Mouse (Mus musculus): ENCODE measurements around the gene Fam90a1a. TPM values are rescaled to one million over a fixed set of nuclear protein-coding genes. Genes with fewer than 3 reads are reported as not detected.

Gene Fam90a1a
- polyA plus RNA-seq (2014; fragmentation: Illumina TruSeq; extraction: RNeasy Lipid Tissue Mini Kit (QIAGEN cat#74804); ENCODE audit: low read depth, low replicate concordance): not detected

GRCm38 (mm10) chr8:21958414-21958813, at the start of gene Fam90a1a:
TSS of gene Fam90a1a (plus strand) at chr8:21958714.

DNA sequence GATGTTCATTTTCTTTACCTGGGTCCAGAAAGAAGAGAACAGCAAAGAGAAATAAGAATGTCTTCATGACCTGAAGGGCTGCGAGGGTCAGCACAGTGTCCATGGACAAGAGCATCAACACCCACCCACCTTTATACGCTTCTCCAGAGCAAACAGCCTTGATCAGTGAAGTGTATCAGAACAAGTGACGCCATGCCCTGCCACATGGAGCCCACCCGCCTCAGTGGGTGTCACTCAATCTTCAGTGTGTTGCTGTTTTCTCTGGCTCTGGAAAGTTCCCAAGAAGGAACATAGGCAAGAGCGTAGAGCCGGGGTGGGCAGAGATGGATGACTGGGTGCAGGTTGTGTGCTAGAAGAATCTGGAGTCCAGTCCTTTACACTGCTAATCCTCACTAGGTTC, 25.9 kb upstream of the Fam90a1a start, which contains the start of gene Defb15:
Gene Defb15, minus strand, starts transcription at position 101 of the 400 bp plus-strand sequence.

DNA sequence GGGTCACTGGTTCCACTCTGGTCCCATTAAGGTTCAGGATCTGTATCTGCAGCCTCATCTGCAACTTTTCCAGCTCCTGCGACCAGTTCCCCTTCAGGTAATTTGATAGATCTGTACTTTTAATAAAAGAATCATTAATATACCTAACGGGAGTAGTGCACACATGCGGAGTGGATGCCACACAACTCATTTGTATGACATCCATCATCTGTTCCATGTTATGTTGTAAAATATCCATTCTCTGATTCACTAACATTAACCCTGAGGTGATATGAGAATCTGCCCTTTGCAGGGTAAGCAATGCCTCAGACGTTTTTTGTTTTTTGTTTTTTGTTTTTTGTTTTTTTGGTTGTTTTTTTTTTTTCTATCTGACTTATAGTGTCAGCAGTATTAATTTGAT, 20.5 kb upstream of the Fam90a1a start, which contains the start of gene Defb35:
Gene Defb35, plus strand, starts transcription at position 301 of the 400 bp plus-strand sequence.

DNA sequence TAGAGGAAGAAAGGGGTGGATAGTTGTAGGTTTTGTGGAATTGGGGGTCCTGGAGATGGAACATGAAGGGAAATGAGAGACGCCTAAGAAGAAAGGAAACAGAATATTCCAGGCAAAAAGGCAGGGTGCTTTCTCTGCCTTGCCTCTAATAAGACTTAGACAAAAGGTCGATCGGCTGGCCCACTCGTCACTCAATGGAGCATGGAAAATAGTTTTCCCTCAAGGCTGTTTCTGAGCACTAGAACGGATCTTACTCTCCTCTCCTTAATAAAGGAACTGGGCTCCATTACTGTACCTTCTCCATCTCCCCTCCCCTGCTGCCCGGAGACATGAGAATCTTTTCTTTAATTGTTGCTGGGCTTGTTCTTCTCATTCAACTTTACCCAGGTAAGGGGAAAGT, 12.1 kb upstream of the Fam90a1a start, which contains the start of gene Defb13:
Gene Defb13, plus strand, starts transcription at position 301 of the 400 bp plus-strand sequence.

DNA sequence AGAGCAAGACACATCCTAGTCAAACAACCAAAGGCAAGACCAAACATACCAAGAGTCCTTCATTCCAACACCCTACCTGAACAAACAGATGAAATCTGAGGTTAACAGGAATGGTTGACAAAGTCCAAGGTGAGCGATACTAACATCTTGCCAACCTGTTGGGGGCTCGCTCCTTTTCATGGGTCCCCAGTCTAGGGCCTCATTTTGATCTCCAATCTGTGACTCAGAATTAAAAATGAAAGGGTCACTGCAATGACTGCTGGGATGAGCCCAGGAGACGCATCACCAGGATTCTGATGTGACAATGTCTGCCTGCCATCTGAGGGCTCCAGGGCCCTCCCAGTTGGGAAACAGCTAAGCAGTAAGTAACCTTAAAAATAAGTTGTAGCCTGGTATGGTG, 11.0 kb downstream of the Fam90a1a start, which contains the start of gene Ccdc70:
Gene Ccdc70, plus strand, starts transcription at position 301 of the 400 bp plus-strand sequence.

Other genes starting within 250 kb of the Fam90a1a start
- 2.3 TPM for gene Defa24, start 224.2 kb upstream of the Fam90a1a start, polyA plus RNA-seq (2014; fragmentation: Illumina TruSeq; extraction: RNeasy Lipid Tissue Mini Kit (QIAGEN cat#74804); ENCODE audit: low read depth, low replicate concordance)
- not detected for gene Defb50, start 135.2 kb upstream of the Fam90a1a start, polyA plus RNA-seq (2014; fragmentation: Illumina TruSeq; extraction: RNeasy Lipid Tissue Mini Kit (QIAGEN cat#74804); ENCODE audit: low read depth, low replicate concordance)
- not detected for gene Defb2, start 118.8 kb upstream of the Fam90a1a start, polyA plus RNA-seq (2014; fragmentation: Illumina TruSeq; extraction: RNeasy Lipid Tissue Mini Kit (QIAGEN cat#74804); ENCODE audit: low read depth, low replicate concordance)
- gene Defb10, start 99.8 kb upstream of the Fam90a1a start, polyA plus RNA-seq (2014; fragmentation: Illumina TruSeq; extraction: RNeasy Lipid Tissue Mini Kit (QIAGEN cat#74804); ENCODE audit: low read depth, low replicate concordance): not detected
- gene Defb9, start 73.3 kb upstream of the Fam90a1a start, polyA plus RNA-seq (2014; fragmentation: Illumina TruSeq; extraction: RNeasy Lipid Tissue Mini Kit (QIAGEN cat#74804); ENCODE audit: low read depth, low replicate concordance): not detected
- gene Defb11, start 52.3 kb upstream of the Fam90a1a start, polyA plus RNA-seq (2014; fragmentation: Illumina TruSeq; extraction: RNeasy Lipid Tissue Mini Kit (QIAGEN cat#74804); ENCODE audit: low read depth, low replicate concordance): not detected
- gene Defb15, start 26.0 kb upstream of the Fam90a1a start, polyA plus RNA-seq (2014; fragmentation: Illumina TruSeq; extraction: RNeasy Lipid Tissue Mini Kit (QIAGEN cat#74804); ENCODE audit: low read depth, low replicate concordance): not detected
- not detected for gene Defb35, start 20.4 kb upstream of the Fam90a1a start, polyA plus RNA-seq (2014; fragmentation: Illumina TruSeq; extraction: RNeasy Lipid Tissue Mini Kit (QIAGEN cat#74804); ENCODE audit: low read depth, low replicate concordance)
- gene Defb13, start 12.0 kb upstream of the Fam90a1a start, polyA plus RNA-seq (2014; fragmentation: Illumina TruSeq; extraction: RNeasy Lipid Tissue Mini Kit (QIAGEN cat#74804); ENCODE audit: low read depth, low replicate concordance): not detected
- gene Ccdc70, start 11.1 kb downstream of the Fam90a1a start, polyA plus RNA-seq (2014; fragmentation: Illumina TruSeq; extraction: RNeasy Lipid Tissue Mini Kit (QIAGEN cat#74804); ENCODE audit: low read depth, low replicate concordance): not detected
- 0.08 TPM for gene Atp7b, start 101.6 kb downstream of the Fam90a1a start, polyA plus RNA-seq (2014; fragmentation: Illumina TruSeq; extraction: RNeasy Lipid Tissue Mini Kit (QIAGEN cat#74804); ENCODE audit: low read depth, low replicate concordance)
- gene Alg11, start 102.0 kb downstream of the Fam90a1a start, polyA plus RNA-seq (2014; fragmentation: Illumina TruSeq; extraction: RNeasy Lipid Tissue Mini Kit (QIAGEN cat#74804); ENCODE audit: low read depth, low replicate concordance): 5.0 TPM
- gene Nek5, start 166.3 kb downstream of the Fam90a1a start, polyA plus RNA-seq (2014; fragmentation: Illumina TruSeq; extraction: RNeasy Lipid Tissue Mini Kit (QIAGEN cat#74804); ENCODE audit: low read depth, low replicate concordance): not detected
- 3.2 TPM for gene Nek3, start 207.7 kb downstream of the Fam90a1a start, polyA plus RNA-seq (2014; fragmentation: Illumina TruSeq; extraction: RNeasy Lipid Tissue Mini Kit (QIAGEN cat#74804); ENCODE audit: low read depth, low replicate concordance)
- 0.31 TPM for gene Ckap2, start 227.1 kb downstream of the Fam90a1a start, polyA plus RNA-seq (2014; fragmentation: Illumina TruSeq; extraction: RNeasy Lipid Tissue Mini Kit (QIAGEN cat#74804); ENCODE audit: low read depth, low replicate concordance)
- gene Vps36, start 234.1 kb downstream of the Fam90a1a start, polyA plus RNA-seq (2014; fragmentation: Illumina TruSeq; extraction: RNeasy Lipid Tissue Mini Kit (QIAGEN cat#74804); ENCODE audit: low read depth, low replicate concordance): 23.3 TPM

Data from heart, adult 10 weeks (tissue).